Mouse (Mus musculus) brain, embryonic 14.5 days (tissue): Measurements from ENCODE around the gene Tm9sf1.

Source experiments
- CTCF ChIP-seq: fragments of 200-500 bp; IDR thresholded peaks from 2 replicates; pipeline ENCODE4 v1.5.1; 2012; ENCODE audit warnings: inconsistent platforms, mild to moderate bottlenecking, moderate library complexity, borderline replicate concordance; ENCODE audit not compliant: insufficient read depth, insufficient read length; ENCODE audit errors: extremely low read depth
- POLR2A ChIP-seq: fragments of 200-500 bp; IDR thresholded peaks from 2 replicates; pipeline ENCODE4 v1.6.1; 2012; ENCODE audit warnings: mild to moderate bottlenecking, inconsistent platforms, borderline replicate concordance; ENCODE audit not compliant: poor library complexity, insufficient read depth, insufficient read length, severe bottlenecking; ENCODE audit errors: extremely low read depth

DNA sequence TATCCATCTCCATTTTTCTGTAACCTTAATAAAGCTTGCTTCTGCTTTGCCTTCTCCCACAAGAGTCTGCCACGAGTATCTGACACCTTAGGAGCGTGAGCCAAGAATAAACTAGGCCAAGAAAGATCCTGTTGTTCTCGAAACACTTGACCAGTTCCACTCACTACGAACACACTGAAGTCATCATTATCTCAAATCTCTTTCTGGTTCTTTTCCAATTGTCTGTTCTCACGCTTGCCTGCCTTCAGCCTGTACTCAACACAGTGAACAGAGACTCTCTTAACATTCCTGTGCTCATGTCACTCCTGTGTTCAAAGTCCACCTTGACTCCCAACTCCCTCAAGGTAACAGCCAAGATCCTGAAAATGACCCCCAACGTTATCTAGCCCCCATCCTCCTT, 30.3 kb downstream of the Tm9sf1 start:
- no peak for TF ChIP-seq POLR2A
- TF ChIP-seq CTCF: no peak
